Mouse (Mus musculus) ES-E14 (cell line): ENCODE results near the gene Ralb.

Experiments used
- CHD2 ChIP-seq: IDR thresholded peaks from 2 replicates; pipeline ENCODE4 v1.6.1; 2014; ENCODE audit warnings: mild to moderate bottlenecking, low read depth, low read length, inconsistent platforms
- HCFC1 ChIP-seq: IDR thresholded peaks from 2 replicates; pipeline ENCODE4 v1.6.1; 2012; ENCODE audit warnings: low read length, inconsistent platforms, borderline replicate concordance; ENCODE audit not compliant: insufficient read depth
- MAFK ChIP-seq: IDR thresholded peaks from 2 replicates; pipeline ENCODE4 v1.6.1; 2014; ENCODE audit warnings: mild to moderate bottlenecking, low read depth, low read length, inconsistent platforms; ENCODE audit not compliant: insufficient read depth
- ZC3H11A ChIP-seq: IDR thresholded peaks from 2 replicates; pipeline ENCODE4 v1.6.1; 2012; ENCODE audit warnings: low read depth, mild to moderate bottlenecking, inconsistent platforms, low read length, borderline replicate concordance

DNA sequence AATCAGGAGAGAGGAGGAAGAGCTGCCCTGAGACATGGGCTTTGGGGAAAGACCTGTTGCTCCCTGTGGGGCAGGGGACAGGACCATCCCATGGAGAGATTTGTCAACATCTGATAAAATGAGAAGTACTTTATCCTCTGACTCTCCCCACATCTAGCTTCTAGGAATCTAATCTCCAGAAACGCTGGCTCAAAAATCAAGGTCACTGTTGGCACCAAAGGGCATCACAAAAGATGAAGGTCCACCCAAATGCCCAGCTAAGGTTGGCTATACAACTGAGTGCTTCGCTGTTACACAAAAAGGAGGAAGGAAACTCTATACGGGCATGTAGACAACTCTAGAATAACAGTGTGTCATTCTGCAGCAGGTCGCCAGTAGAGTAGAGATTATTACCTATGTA is 25.0 kb downstream of the Ralb start:
- no peak for TF ChIP-seq MAFK
- TF ChIP-seq CHD2, result no peak
- TF ChIP-seq ZC3H11A, result no peak
- TF ChIP-seq HCFC1, result no peak
